Mouse (Mus musculus) thymus, adult 18-20 months (tissue): ENCODE measurements around the gene Rnf224.
"Not testable (repeated sequence)": the region's sequence is repeated elsewhere in the genome, so short reads cannot be mapped to it uniquely, and the experiment has no call there.

Experiments
- DNase-seq, 2 experiments: peaks; one replicate each; pipeline ENCODE4 v3.0.0; 2022; ENCODE audit warnings: mixed read lengths in 2 of 2

The Rnf224 gene

GRCm38 (mm10) chr2:25236614-25237013, at the start of gene Rnf224:
Rnf224 (minus strand) TSS chr2:25236787.
- DNase-seq, result no peak

- DNase-seq, result no peak
Observed at GRCm38 (mm10) chr2:25286314-25286713, 49.7 kb upstream of the Rnf224 start.

- DNase-seq, result no peak
Observed at GRCm38 (mm10) chr2:25285551-25285950, 49.0 kb upstream of the Rnf224 start.

GRCm38 (mm10) chr2:25278928-25279882, 42.6 kb upstream of the Rnf224 start:
- peak in 1 of 2 experiments; percentile 33 for DNase-seq

GRCm38 (mm10) chr2:25273010-25273409, 36.4 kb upstream of the Rnf224 start:
- DNase-seq, result no peak

GRCm38 (mm10) chr2:25272515-25272914, 35.9 kb upstream of the Rnf224 start:
- DNase-seq, result no peak

- DNase-seq, result peak; percentile 90 to 93
Observed at GRCm38 (mm10) chr2:25271827-25272511, 35.4 kb upstream of the Rnf224 start, which contains the start of the genes Ssna1 and Anapc2. Ssna1 (minus strand) TSS chr2:25272438. Anapc2 (plus strand) TSS chr2:25272478.

- DNase-seq, result no peak
Observed at GRCm38 (mm10) chr2:25267746-25268309, 31.2 kb upstream of the Rnf224 start.

GRCm38 (mm10) chr2:25267241-25267640, 30.7 kb upstream of the Rnf224 start:
- DNase-seq, result no peak

GRCm38 (mm10) chr2:25266720-25267119, 30.1 kb upstream of the Rnf224 start:
- DNase-seq, result no peak

- DNase-seq, result no peak
Observed at GRCm38 (mm10) chr2:25265897-25266656, 29.5 kb upstream of the Rnf224 start.

- no peak for DNase-seq
Observed at GRCm38 (mm10) chr2:25264851-25265250, 28.3 kb upstream of the Rnf224 start.

- no peak for DNase-seq
Observed at GRCm38 (mm10) chr2:25264286-25264660, 27.7 kb upstream of the Rnf224 start.

GRCm38 (mm10) chr2:25263623-25264285, 27.2 kb upstream of the Rnf224 start:
- DNase-seq, result no peak

GRCm38 (mm10) chr2:25262795-25263622, 26.4 kb upstream of the Rnf224 start:
- DNase-seq, result peak; percentile 32 to 36

- peak; percentile 88 to 95 for DNase-seq
Observed at GRCm38 (mm10) chr2:25262291-25262767, 25.7 kb upstream of the Rnf224 start, which contains the start of gene Tprn. Tprn (plus strand) TSS chr2:25262618.

- DNase-seq, result no peak
Observed at GRCm38 (mm10) chr2:25261870-25262269, 25.3 kb upstream of the Rnf224 start.

GRCm38 (mm10) chr2:25258887-25259286, 22.3 kb upstream of the Rnf224 start:
- DNase-seq, result no peak

- DNase-seq, result not testable (repeated sequence)
Observed at GRCm38 (mm10) chr2:25257250-25257649, 20.7 kb upstream of the Rnf224 start.

GRCm38 (mm10) chr2:25256443-25257109, 20.0 kb upstream of the Rnf224 start:
- peak in 1 of 2 experiments; percentile 24 for DNase-seq
